Mouse (Mus musculus): ENCODE data around the gene Plpp2. TPM values are rescaled to one million over a fixed set of nuclear protein-coding genes. Genes with fewer than 3 reads are reported as not detected.

Plpp2 gene
- total and polyA plus RNA-seq, 2 experiments from 2014 or later = 5.0 to 11.7 TPM

DNA sequence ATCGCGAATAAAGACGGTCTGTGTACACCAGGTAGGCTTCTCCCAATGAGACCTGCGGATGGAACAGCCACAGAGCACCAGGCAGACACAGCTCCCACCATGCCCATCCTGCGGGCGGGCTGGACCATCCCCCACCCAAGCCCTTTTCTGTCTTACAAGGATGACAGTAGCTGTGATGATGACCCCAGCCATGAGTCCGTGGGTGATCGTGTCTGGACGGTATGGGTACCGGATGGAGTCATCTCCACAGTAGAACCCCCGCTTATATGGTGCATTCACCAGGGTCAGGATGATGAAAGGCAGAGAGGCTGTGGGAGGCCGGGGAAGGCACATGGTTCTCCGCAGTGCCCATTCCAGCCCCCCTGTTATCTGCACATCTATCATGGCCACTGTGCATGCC is 2.9 kb downstream of the Plpp2 start:
- WGBS = 94% methylated on average over 13 of the region's 13 CpGs
- DNase-seq (ENCODE audit: low spot score) (no peak), ATAC-seq (ENCODE audit: insufficient read depth, low read depth) (no peak)
- Histone ChIP-seq H3K4me1 (ENCODE audit: control insufficient read depth, insufficient read depth) (peaks cover 10% of the 10 kb centered on the region), H3K27ac (ENCODE audit: low read depth) (no peak overlapping the region), H3K9me3 (replicated peaks; ENCODE audit: control insufficient read depth, low read length) (no peaks in the 10 kb centered on the region), H3K4me2 (ENCODE audit: low read depth, low read length) (no peak overlapping the region), H3K4me3 (ENCODE audit: low read depth, low read length) (no peak overlapping the region), H3K36me3 (replicated peaks; ENCODE audit: control insufficient read depth, insufficient read depth, low read length) (no peaks in the 10 kb centered on the region), H3K9ac (replicated peaks; ENCODE audit: low read depth, low read length) (no peak overlapping the region), H3K27me3 (ENCODE audit: control insufficient read depth, insufficient read depth, low read length) (peaks cover 9% of the 10 kb centered on the region; the same call in 1 of the 2 replicates)
- TF ChIP-seq EP300 (IDR thresholded peaks at IDR 0.05; ENCODE audit: low read depth) (no peak), CTCF (IDR thresholded peaks at IDR 0.05; ENCODE audit: low read depth) (no peak)

DNA sequence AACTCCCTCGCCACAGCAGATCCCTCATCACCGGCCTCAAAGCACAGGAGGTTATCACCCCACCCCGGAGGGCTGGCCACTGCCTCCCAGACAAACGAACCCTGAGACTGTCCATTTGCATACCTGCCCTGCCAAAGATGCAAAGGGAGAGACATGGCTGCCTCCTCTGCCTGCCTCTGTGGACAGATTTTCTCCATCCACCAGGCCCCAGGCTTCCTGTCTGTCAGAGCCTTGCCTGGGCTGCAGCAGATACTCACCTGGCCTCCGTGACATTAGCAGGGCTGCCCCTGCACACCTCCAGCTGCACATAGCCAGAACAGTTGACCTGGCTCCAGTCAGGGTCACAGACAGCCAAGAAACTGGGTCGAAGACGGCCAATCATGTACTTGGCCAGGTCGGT is 3.4 kb downstream of the Plpp2 start:
- Histone ChIP-seq H3K4me2 (ENCODE audit: low read depth, low read length) (no peak overlapping the region), H3K4me3 (ENCODE audit: low read depth, low read length) (no peak overlapping the region), H3K27ac (ENCODE audit: low read depth) (no peak overlapping the region), H3K4me1 (ENCODE audit: control insufficient read depth, insufficient read depth) (peaks cover 10% of the 10 kb centered on the region), H3K27me3 (ENCODE audit: control insufficient read depth, insufficient read depth, low read length) (peaks cover 9% of the 10 kb centered on the region; the same call in 1 of the 2 replicates), H3K9me3 (replicated peaks; ENCODE audit: control insufficient read depth, low read length) (no peaks in the 10 kb centered on the region), H3K9ac (replicated peaks; ENCODE audit: low read depth, low read length) (no peak overlapping the region), H3K36me3 (replicated peaks; ENCODE audit: control insufficient read depth, insufficient read depth, low read length) (no peaks in the 10 kb centered on the region)
- TF ChIP-seq CTCF (IDR thresholded peaks at IDR 0.05; ENCODE audit: low read depth) (no peak), EP300 (IDR thresholded peaks at IDR 0.05; ENCODE audit: low read depth) (no peak)
- ATAC-seq (ENCODE audit: insufficient read depth, low read depth) (no peak), DNase-seq (ENCODE audit: low spot score) (no peak)
- WGBS = 67% methylated on average over 8 of the region's 8 CpGs

DNA sequence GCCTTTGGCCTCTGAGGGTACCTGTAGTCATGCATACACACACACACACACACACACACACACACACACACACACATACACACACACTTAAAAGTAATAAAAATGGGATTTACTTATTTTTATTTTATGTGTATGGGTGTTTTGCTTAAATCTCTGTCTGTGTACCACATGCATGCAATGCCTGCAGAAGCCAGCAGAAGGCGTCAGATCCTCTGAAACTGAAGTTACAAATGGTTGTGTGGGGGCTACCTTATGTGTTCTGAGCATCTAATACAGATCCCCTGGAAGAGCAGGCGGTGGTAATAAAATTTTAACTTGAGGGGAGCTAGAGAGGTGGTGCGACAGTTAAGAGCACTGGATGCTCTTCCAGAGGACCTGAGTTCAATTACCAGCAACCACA is 5.5 kb downstream of the Plpp2 start:
- TF ChIP-seq CTCF (IDR thresholded peaks at IDR 0.05; ENCODE audit: low read depth) = no peak
- no peak for TF ChIP-seq EP300 (IDR thresholded peaks at IDR 0.05; ENCODE audit: low read depth)
- no peaks in the 10 kb centered on the region; the same call in 1 of the 2 replicates for H3K4me1 ChIP-seq (ENCODE audit: control insufficient read depth, insufficient read depth)

DNA sequence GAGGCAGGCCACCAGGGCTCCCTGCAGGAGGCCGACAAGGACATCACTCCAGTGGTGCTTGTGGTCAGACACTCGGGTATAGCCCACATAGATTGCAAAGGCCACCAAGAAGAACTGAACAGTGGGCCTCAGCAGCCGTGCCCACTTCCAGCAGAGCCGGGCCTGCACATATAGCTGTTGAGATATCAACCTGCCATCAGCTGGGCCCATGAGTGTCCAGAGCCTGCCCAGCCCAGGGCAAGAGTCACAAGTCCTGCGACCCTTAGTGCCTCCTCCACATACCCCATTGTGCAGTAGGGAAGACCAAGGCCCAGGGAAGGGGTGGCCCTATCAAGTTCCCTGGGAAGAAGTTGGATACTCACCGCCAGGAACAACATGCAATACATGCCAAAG is 6.1 kb downstream of the Plpp2 start:
- Histone ChIP-seq H3K4me1 (ENCODE audit: control insufficient read depth, insufficient read depth) (no peaks in the 10 kb centered on the region), H3K27me3 (ENCODE audit: control insufficient read depth, insufficient read depth, low read length) (no peaks in the 10 kb centered on the region), H3K27ac (ENCODE audit: low read depth) (no peak overlapping the region), H3K9me3 (replicated peaks; ENCODE audit: control insufficient read depth, low read length) (no peaks in the 10 kb centered on the region), H3K4me3 (ENCODE audit: low read depth, low read length) (no peak overlapping the region), H3K36me3 (replicated peaks; ENCODE audit: control insufficient read depth, insufficient read depth, low read length) (no peaks in the 10 kb centered on the region), H3K4me2 (ENCODE audit: low read depth, low read length) (no peak overlapping the region), H3K9ac (replicated peaks; ENCODE audit: low read depth, low read length) (no peak overlapping the region)
- DNase-seq (ENCODE audit: low spot score) (no peak), ATAC-seq (ENCODE audit: insufficient read depth, low read depth) (no peak)
- WGBS = 77% methylated on average over 6 of the region's 6 CpGs
- TF ChIP-seq EP300 (IDR thresholded peaks at IDR 0.05; ENCODE audit: low read depth) (no peak), CTCF (IDR thresholded peaks at IDR 0.05; ENCODE audit: low read depth) (no peak)

More for the DNA sequence above, 5.5 kb downstream of the Plpp2 start:
- Histone ChIP-seq H3K9ac (replicated peaks; ENCODE audit: low read depth, low read length) (no peak overlapping the region), H3K27me3 (ENCODE audit: control insufficient read depth, insufficient read depth, low read length) (no peaks in the 10 kb centered on the region), H3K36me3 (replicated peaks; ENCODE audit: control insufficient read depth, insufficient read depth, low read length) (no peaks in the 10 kb centered on the region), H3K4me2 (ENCODE audit: low read depth, low read length) (no peak overlapping the region), H3K9me3 (replicated peaks; ENCODE audit: control insufficient read depth, low read length) (no peaks in the 10 kb centered on the region), H3K27ac (ENCODE audit: low read depth) (no peak overlapping the region), H3K4me3 (ENCODE audit: low read depth, low read length) (no peak overlapping the region)
- ATAC-seq (ENCODE audit: insufficient read depth, low read depth) (no peak), DNase-seq (ENCODE audit: low spot score) (no peak)
- 84% methylated on average over 3 of the region's 3 CpGs for WGBS

DNA sequence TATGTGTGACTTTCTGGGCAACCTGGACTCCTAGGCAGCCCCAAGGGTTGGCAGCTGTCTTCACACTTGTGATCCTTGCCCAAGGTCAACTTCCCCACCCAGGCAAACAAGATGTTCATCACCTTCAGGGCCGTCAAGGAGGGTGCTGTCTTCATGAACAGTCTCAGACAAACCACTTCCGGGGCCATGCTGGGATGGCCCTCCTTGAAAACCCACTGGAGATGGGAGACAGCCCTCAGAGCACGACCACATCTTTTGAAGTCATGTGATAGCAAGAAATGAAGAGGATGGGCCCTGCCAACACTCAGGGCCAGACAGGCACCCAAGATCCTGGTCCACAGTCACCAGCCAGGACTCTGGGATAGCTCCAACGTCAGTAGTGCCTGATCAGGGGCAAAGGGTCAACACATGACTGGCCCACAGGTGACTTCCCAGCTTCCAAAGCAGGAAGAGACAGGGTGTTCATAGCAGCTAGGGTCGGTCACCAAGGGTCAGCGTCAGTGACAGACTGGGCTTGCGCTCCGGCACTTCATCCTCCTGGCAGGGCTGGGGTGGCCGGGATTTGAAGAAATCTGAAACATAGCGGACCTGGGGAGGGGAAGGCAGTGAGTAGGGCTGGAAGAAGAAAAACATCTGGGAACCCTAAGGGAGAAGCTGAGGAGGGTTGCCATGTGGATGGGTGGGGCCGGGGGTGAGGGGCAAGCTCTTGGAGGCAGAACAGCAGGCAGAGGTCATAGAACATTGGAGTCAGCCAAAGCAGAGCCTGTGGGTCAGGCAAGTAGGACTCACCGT is 6.7 kb downstream of the Plpp2 start:
- 90% methylated on average over 12 of the region's 12 CpGs for WGBS

More for the DNA sequence above, 6.7 kb downstream of the Plpp2 start:
- Histone ChIP-seq H3K27ac (ENCODE audit: low read depth) (no peak overlapping the region), H3K4me2 (ENCODE audit: low read depth, low read length) (no peak overlapping the region), H3K27me3 (ENCODE audit: control insufficient read depth, insufficient read depth, low read length) (no peaks in the 10 kb centered on the region), H3K4me3 (ENCODE audit: low read depth, low read length) (no peak overlapping the region), H3K9me3 (replicated peaks; ENCODE audit: control insufficient read depth, low read length) (no peaks in the 10 kb centered on the region), H3K4me1 (ENCODE audit: control insufficient read depth, insufficient read depth) (no peaks in the 10 kb centered on the region), H3K9ac (replicated peaks; ENCODE audit: low read depth, low read length) (no peak overlapping the region), H3K36me3 (replicated peaks; ENCODE audit: control insufficient read depth, insufficient read depth, low read length) (no peaks in the 10 kb centered on the region)
- DNase-seq (ENCODE audit: low spot score) (no peak), ATAC-seq (ENCODE audit: insufficient read depth, low read depth) (no peak)
- TF ChIP-seq CTCF (IDR thresholded peaks at IDR 0.05; ENCODE audit: low read depth) (no peak), EP300 (IDR thresholded peaks at IDR 0.05; ENCODE audit: low read depth) (no peak)
